Mouse (Mus musculus): ENCODE measurements around the gene Clk2. TPM values are rescaled to one million over a fixed set of nuclear protein-coding genes. Genes with fewer than 3 reads are reported as not detected.
A peak's percentile ranks its signal among the peaks of the same experiment; 100 is the strongest.

The Clk2 gene
- 10 to 100 TPM; 47.8 to 56.1 TPM for total RNA-seq (2021)
- long read RNA-seq, experiment 1, transcript Clk2-203 (13 exons, 2,112 nt): major isoform, 14 of 47 reads
- long read RNA-seq, experiment 1, partial matches to known transcripts: 13 of 47 reads
- long read RNA-seq, experiment 1, other reads (novel, unspliced or antisense): 11 of 47 reads
- long read RNA-seq, experiment 2, transcript Clk2-202 (13 exons, 2,154 nt): minor isoform, 7 of 76 reads
- long read RNA-seq, experiment 2, transcript Clk2-203 (13 exons, 2,112 nt): major isoform, 20 of 76 reads
- long read RNA-seq, experiment 2, partial matches to known transcripts: 19 of 76 reads
- long read RNA-seq, experiment 2, other reads (novel, unspliced or antisense): 26 of 76 reads

DNA sequence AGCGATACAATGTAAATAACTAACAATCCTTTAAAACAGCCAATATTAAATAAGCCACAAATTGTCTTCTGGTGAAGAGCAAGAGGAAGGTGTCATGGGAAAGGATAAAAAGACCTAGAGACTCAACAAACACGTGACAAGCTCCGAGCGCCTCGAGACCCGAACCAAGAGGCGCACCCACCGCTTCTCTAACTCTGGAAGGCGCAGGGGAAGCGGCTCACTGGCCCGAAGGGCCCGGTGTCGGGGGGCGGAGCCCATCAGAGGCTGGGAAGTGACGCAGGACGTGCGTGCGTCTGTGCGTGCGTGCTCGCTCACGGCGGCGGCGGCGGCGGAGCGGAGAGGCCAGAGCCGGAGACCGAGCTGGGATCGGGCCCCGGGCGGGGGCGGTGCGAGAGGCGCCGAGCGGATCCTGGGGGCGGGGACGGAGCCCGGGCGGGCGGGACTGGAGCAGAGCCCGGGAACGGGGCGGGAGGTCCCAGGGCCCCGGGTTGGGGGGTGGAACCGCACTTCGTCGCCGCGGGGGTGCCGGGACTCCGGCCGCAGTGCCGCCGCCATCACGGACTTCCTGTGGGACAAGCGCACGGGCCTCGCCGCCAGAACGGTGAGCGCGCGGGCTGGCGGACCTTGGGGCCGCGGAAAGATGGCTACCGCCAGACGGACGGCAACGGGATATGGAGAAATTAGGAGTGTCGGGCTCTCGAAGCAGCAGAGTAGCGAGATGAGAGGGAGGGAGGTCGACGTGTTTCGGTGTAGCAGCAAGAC is at the start of gene Clk2:
Gene Clk2 (plus strand): TSS at position 290 of the 762 bp plus-strand sequence.
- peak within 1 kb of the TSS; percentile 84 for H3K4me3 ChIP-seq
- peak within 1 kb of the TSS; percentile 95 for H3K27ac ChIP-seq
- no peak for TF ChIP-seq CTCF (conservative IDR thresholded peaks at IDR 0.05)
- peak; percentile 94 for DNase-seq (ENCODE audit: low spot score in 2 of 2)

DNA sequence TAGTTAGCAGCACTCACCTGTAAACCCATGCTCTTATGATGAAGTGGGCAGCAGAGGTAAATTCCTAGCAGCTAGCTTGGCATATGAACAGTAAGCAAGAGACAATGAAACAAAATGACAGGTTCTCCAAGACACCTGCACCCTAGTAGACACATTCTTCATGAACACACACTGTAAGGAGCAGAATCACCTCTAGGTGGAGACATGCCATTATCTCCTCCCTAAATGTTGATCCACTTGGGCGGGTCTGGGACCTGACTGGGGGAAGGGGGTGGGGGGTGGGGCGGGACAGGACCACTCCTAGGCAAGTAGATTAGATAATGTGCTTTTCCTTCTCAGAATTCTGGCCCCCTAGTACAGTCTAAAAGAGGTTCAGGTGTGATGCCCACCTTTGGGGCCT is 49.1 kb upstream of the Clk2 start:
- Histone ChIP-seq H3K27ac (no peak overlapping the region), H3K4me3 (no peak overlapping the region)
- no peak for DNase-seq (ENCODE audit: low spot score in 2 of 2)
- TF ChIP-seq CTCF (conservative IDR thresholded peaks at IDR 0.05): peak; percentile 74

DNA sequence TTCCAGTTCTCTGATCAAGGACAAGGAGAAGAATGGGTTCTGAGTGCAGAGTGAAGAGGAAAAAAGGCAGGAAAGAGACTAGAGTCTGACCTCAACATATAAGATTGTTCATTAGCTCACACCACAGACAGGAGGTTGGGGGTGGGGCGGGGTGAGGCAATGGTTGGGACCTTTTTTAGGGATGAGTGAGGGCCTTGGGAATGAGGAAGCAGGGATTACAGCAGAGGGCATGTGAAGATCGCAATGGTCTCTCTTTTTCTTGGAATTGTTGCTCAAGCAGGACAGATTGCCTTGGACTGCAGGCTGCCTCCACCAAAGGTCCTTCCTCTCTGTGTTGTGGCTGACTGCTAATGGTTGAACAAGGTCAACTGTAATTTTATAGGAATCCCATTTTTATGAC is 41.3 kb upstream of the Clk2 start:
- DNase-seq (ENCODE audit: low spot score in 2 of 2): no peak
- TF ChIP-seq CTCF (conservative IDR thresholded peaks at IDR 0.05): no peak

DNA sequence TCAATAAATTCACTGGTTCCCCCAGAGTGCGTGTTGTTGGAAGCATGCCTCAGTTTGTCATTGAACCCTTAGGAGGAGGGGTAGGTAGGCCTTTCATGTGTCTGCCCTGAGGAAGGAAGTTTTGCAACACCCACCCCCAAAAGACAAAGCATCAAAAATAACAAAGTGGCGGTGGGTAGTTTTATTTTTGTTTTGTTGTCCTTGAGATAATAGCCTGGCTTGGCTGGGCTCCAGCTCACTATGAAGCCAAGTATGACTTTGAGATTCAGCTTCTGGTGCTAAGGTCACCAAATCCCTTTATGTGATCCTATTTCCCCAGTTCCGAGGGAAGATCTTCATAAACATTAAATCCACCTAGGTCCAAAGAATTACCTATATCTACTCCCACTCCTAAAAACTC is 40.4 kb upstream of the Clk2 start:
- Histone ChIP-seq H3K4me3 (no peak overlapping the region), H3K27ac (no peak overlapping the region)
- no peak for TF ChIP-seq CTCF (conservative IDR thresholded peaks at IDR 0.05)
- no peak for DNase-seq (ENCODE audit: low spot score in 2 of 2)

More for the DNA sequence above, 41.3 kb upstream of the Clk2 start:
- H3K4me3 ChIP-seq: no peak overlapping the region
- H3K27ac ChIP-seq: no peak overlapping the region

DNA sequence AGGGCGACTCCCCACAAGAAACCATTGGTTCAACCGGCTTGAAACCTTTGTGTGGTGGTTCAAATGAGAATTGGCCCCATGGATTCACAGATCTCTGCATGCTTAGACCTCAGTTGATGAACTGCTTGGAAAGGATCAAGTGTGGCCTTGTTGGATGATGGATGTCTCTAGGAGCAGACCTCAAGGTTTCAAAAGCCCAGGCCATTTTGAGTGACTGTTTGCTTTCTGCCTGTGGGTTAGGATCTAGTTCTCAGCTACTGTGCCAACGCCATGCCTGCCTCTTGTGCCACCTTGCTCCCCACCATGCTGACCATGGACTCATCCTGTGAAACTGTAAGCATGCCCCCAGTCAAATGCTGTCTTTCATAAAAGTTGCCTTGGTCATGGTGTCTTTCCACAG is 38.6 kb upstream of the Clk2 start:
- H3K4me3 ChIP-seq: no peak overlapping the region
- no peak for DNase-seq (ENCODE audit: low spot score in 2 of 2)
- no peak overlapping the region for H3K27ac ChIP-seq
- TF ChIP-seq CTCF (conservative IDR thresholded peaks at IDR 0.05): no peak

DNA sequence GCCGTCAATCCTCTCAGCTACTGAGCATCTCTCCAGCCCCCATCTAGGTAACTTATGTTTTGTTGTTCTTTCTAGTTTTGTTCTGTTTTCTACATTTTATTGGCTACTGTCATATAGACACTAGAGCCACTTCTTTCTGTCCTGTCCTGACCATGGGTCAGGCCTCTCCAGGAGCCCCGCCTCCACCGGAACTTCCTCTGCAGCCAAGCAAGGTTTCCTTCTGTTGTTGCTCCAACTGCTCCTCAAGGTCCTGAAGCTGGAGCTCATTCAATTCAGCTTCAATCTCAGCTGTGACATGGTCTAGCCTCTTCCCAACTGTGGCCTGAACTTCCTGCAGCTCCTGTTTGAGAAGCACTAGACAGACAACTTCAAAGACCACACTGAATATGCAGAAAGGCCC is 34.7 kb upstream of the Clk2 start:
- TF ChIP-seq CTCF (conservative IDR thresholded peaks at IDR 0.05): no peak
- no peak for DNase-seq (ENCODE audit: low spot score in 2 of 2)
- Histone ChIP-seq H3K4me3 (no peak overlapping the region), H3K27ac (no peak overlapping the region)

DNA sequence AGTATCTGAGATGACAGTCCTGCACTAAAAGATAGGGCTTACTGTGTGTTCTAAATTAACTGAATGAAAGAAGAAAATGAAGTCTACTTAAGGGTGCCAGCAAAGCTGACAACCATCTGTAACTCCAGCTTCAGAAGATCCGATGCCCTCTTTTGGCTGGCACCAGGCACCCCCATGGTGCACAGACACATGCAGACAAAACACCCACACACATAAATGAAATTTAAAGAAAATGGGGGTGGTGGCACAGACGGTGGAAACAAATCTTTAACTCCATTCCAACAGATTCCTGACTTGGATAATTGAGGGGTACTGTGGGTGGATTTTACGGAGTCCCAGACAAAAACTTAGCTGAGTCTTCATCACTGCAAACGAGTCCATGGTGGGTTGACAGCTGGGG is 32.8 kb upstream of the Clk2 start:
- peak; percentile 52 to 82 for DNase-seq (ENCODE audit: low spot score in 2 of 2)
- Histone ChIP-seq H3K4me3 (peak overlapping the region; percentile 55; the same call in 1 of the 2 replicates), H3K27ac (peak overlapping the region; percentile 14; the same call in 1 of the 2 replicates)
- TF ChIP-seq CTCF (conservative IDR thresholded peaks at IDR 0.05): no peak

DNA sequence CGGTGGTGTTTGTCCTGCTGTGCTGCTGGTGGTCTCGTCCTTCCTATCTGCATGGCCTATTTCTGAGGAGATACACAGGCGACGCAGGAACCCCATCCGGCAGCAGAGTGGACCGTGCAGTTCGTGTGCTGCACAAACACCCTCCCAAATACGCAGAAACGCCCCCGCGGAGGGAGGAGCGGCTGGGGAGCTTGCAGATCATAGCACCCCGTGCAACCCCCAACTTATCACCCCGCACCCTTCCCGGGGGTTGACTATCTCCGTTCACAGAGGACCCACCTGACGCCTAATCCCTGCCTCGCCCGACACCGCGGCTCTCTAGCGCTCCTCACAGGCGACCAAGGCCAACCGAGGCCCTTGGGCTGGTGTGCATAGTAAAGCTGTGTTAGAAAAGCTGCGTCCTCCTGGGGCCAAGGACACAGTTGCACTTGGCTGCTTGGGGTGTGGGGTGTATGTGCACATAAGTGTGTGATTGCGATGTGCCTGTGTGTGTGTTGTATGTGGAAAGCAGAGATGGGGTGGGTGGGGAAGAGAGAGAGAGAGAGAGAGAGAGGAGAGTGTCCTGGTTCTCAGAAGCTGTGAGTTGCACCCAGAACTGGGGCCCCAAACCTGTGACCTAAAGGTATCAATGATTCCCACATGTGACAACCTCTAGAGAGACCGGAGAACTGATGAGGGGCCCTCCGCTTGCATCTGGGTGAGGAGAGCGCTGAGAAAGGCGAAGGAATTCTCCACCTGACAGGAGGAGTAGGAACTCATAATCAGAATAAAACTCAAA is 32.1 kb upstream of the Clk2 start:
- DNase-seq (ENCODE audit: low spot score in 2 of 2): peak; percentile 41 to 57
- peak overlapping the region; percentile 55 for H3K4me3 ChIP-seq
- peak overlapping the region; percentile 63 for H3K27ac ChIP-seq
- TF ChIP-seq CTCF (conservative IDR thresholded peaks at IDR 0.05): peak; percentile 68

DNA sequence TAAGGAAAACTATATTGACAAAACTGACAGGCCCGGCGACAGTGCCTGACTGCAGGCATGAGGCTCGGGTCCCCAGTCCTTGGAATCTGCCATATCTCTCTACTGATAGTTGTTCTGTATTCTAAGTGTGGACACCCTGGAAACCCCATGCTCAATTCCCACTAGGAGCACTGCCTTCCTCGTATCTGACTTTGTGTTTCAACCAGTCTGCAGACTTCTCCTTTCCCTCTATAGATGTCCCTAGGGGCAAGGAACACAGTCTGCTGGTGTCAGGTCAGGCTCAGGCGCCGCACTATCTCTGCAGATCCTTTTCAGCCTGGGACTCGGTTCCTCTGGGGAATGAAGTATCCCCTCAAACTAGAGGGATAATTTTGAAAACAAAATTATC is 31.5 kb upstream of the Clk2 start:
- no peak for DNase-seq (ENCODE audit: low spot score in 2 of 2)
- H3K4me3 ChIP-seq: no peak overlapping the region
- H3K27ac ChIP-seq: peak overlapping the region; percentile 63; the same call in 1 of the 2 replicates
- no peak for TF ChIP-seq CTCF (conservative IDR thresholded peaks at IDR 0.05)

DNA sequence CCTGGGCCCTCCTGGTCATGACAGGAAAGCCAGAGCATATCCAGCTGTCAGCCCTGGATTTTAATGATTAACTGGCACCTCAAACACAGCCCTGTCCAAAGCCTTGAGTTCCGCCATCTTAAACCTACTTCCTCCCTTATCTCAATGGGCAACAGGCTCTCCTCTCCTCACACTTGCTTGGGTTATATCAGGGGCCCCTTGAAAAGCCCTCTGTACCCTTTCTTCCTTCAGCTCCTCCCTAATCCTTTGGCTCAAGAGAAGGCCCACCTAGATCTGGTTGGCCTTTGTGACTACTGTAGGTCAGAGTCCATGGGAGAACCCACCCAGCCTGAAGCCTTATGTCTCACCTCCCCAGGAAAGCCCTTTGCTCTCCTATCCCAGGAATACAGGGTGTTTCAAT is 30.8 kb upstream of the Clk2 start:
- TF ChIP-seq CTCF (conservative IDR thresholded peaks at IDR 0.05): no peak
- H3K27ac ChIP-seq: no peak overlapping the region
- no peak overlapping the region for H3K4me3 ChIP-seq
- DNase-seq (ENCODE audit: low spot score in 2 of 2): no peak

DNA sequence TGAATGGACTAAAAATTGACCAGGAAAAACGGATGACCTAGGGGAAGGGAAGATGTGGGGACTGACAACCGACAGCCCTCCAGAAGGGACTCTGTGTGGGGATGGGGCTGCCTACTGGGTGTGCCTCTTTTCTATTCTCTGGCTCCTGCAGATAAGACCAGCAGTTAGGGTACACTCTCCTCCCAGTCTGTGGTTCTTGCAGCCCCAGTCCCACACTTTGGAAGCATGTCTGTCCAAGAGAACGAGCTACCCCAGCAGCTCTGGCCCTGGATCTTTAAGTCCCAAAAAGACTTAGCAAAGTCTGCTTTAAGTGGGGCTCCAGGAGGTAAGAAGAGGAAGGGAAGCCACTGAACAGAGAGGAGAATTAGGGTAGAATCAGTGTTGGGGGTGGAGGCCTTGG is 28.6 kb upstream of the Clk2 start, which contains the start of gene Pklr:
Gene Pklr (plus strand): TSS at position 185 of the 400 bp plus-strand sequence.
- TF ChIP-seq CTCF (conservative IDR thresholded peaks at IDR 0.05): no peak
- DNase-seq (ENCODE audit: low spot score in 2 of 2): no peak
- H3K4me3 ChIP-seq: no peak within 1 kb of the TSS
- H3K27ac ChIP-seq: no peak within 1 kb of the TSS

DNA sequence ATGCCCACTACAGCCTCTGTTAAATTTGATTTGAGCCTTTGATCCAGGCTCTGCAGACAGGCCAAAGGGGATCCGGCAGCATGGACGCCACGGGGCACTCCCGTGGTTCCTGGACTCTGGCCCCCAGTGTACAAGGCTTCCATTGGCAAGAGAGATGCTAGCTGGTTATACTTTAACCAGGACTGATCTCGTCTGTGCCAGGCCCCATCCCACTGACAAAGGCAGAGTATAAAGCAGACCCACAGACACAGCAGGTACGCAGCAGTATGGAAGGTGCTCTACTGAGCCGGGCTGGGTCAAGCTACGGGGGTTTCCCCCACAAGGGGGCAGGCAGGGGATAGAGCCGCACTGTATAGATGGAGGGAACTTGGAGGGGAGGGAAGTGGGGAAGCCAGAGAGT is 28.2 kb upstream of the Clk2 start:
- no peak for DNase-seq (ENCODE audit: low spot score in 2 of 2)
- no peak for TF ChIP-seq CTCF (conservative IDR thresholded peaks at IDR 0.05)

DNA sequence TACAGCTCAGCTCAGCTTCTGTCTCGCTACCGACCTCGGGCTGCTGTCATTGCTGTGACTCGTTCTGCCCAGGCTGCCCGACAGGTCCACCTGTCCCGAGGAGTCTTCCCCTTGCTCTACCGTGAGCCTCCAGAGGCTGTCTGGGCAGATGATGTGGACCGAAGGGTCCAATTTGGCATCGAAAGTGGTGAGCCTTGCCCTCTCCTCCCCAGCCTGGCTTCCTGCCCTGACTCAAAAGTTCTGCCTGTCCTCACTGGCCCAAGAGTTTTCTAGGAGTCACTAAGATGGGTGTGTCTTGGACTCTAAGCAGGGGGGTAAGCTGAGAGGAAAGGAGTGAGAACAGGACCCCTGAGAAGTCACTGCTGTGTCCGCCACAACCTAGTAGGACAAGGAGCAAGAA is 19.8 kb upstream of the Clk2 start:
- no peak overlapping the region for H3K4me3 ChIP-seq
- no peak for TF ChIP-seq CTCF (conservative IDR thresholded peaks at IDR 0.05)

More for the DNA sequence above, 28.2 kb upstream of the Clk2 start:
- Histone ChIP-seq H3K4me3 (no peak overlapping the region), H3K27ac (no peak overlapping the region)

More for the DNA sequence above, 19.8 kb upstream of the Clk2 start:
- no peak for DNase-seq (ENCODE audit: low spot score in 2 of 2)
- H3K27ac ChIP-seq: no peak overlapping the region
